Mouse (Mus musculus): ENCODE data around the gene Olfr243.

DNA sequence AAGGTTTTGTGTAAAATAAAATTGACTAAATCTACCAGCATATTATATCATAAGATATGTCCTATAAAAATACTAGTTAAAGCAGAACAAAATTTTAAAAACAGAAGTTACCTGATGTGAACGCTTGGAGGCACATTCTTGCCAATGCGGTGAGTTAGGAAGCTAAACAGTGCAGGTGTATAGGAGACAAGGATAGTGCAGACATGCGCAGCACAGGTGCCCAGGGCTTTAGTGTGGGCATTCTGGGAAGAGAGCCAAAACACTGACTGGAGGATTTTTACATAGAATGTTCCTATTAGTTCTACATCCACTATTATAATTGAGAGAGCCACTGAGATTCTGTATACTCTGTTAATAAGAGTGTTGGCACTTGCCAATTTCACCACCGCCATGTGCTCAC lies 15.0 kb upstream of the Olfr243 start:
- no peak for TF ChIP-seq POLR2A (IDR thresholded peaks at IDR 0.05; ENCODE audit: low read depth, low read length)
- no peak for TF ChIP-seq CTCF (IDR thresholded peaks at IDR 0.05; ENCODE audit: extremely low read depth, insufficient read length, insufficient replicate concordance, low read depth, low read length)

All from small intestine, adult 2 months (tissue).